Mouse (Mus musculus) hindbrain, embryonic 13.5 days (tissue): Measurements from ENCODE around the gene Hsd17b6. TPM values are rescaled to one million over a fixed set of nuclear protein-coding genes. Genes with fewer than 3 reads are reported as not detected.
A peak's percentile ranks its signal among the peaks of the same experiment; 100 is the strongest.

Source experiments
- ATAC-seq: fragments of 200-750 bp; cut with Nextera tagmentation; 2 replicates; pipeline ENCODE4 v1.8.0; 2017; ENCODE audit warnings: moderate TSS enrichment; ENCODE audit not compliant: low FRiP score
- H3K27ac ChIP-seq: fragments of 300-500 bp; sonication (generic); 2 replicates; pipeline ENCODE4 v1.5.1; 2015; ENCODE audit warnings: inconsistent platforms, mild to moderate bottlenecking, moderate library complexity
- H3K27me3 ChIP-seq: fragments of 300-500 bp; sonication (generic); 2 replicates; pipeline ENCODE4 v1.6.1; 2015; ENCODE audit warnings: mild to moderate bottlenecking, inconsistent platforms
- H3K36me3 ChIP-seq: fragments of 300-500 bp; sonication (generic); 2 replicates; pipeline ENCODE4 v1.6.1; 2015; ENCODE audit warnings: mild to moderate bottlenecking, inconsistent platforms
- H3K4me1 ChIP-seq: fragments of 300-500 bp; sonication (generic); replicated peaks from 2 replicates; pipeline ENCODE4 v1.6.1; 2015; ENCODE audit warnings: inconsistent platforms
- H3K4me2 ChIP-seq: fragments of 300-500 bp; sonication (generic); 2 replicates; pipeline ENCODE4 v1.6.1; 2015; ENCODE audit warnings: inconsistent platforms, mild to moderate bottlenecking, moderate library complexity
- H3K4me3 ChIP-seq: fragments of 300-500 bp; sonication (generic); 2 replicates; pipeline ENCODE4 v1.5.1; 2015; ENCODE audit warnings: mild to moderate bottlenecking, inconsistent platforms
- H3K9ac ChIP-seq: fragments of 300-500 bp; sonication (generic); 2 replicates; pipeline ENCODE4 v1.6.1; 2015; ENCODE audit warnings: mild to moderate bottlenecking, inconsistent platforms
- H3K9me3 ChIP-seq: fragments of 300-500 bp; sonication (generic); 2 replicates; pipeline ENCODE4 v1.6.1; 2016; ENCODE audit warnings: inconsistent platforms
- WGBS: fragments of 180-500 bp; shearing (Covaris S2); methylation state at CpG from one replicate; pipeline ENCODE4 v1.1.7; 2015; 5-methylcytosine and 5-hydroxymethylcytosine counted together
- polyA plus RNA-seq: library from polyadenylated mRNA; unstranded; fragments of >200 nt; fragmentation: Nextera tagmentation; extraction: Ambion mirVana; gene quantifications from 2 replicates; pipeline ENCODE4 v1.2.1, GENCODE M21; 2015

The Hsd17b6 gene
- polyA plus RNA-seq, 1 experiment from 2014 or later: not detected

DNA sequence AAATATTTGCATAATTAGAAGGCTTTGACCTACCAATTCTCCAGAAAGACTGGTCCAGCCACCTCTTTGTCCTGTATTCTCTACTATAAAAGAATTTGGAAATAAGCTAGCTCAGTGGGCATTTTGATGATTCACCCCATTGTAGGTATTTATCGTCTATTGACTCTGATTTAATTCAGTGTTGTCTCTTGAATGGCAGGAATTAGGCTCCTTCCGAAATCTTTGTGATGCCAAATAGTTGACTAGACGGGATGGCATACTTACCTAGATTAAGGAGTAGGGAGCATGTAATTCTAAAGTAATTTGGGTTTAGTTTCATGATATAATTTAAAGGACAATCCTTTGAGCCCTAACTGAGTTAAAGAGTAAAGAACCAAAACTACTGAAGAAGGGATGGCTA is 30.5 kb upstream of the Hsd17b6 start:
- no peak overlapping the region for H3K27ac ChIP-seq
- H3K9ac ChIP-seq: peak overlapping the region; percentile 26; the same call in 1 of the 2 replicates

DNA sequence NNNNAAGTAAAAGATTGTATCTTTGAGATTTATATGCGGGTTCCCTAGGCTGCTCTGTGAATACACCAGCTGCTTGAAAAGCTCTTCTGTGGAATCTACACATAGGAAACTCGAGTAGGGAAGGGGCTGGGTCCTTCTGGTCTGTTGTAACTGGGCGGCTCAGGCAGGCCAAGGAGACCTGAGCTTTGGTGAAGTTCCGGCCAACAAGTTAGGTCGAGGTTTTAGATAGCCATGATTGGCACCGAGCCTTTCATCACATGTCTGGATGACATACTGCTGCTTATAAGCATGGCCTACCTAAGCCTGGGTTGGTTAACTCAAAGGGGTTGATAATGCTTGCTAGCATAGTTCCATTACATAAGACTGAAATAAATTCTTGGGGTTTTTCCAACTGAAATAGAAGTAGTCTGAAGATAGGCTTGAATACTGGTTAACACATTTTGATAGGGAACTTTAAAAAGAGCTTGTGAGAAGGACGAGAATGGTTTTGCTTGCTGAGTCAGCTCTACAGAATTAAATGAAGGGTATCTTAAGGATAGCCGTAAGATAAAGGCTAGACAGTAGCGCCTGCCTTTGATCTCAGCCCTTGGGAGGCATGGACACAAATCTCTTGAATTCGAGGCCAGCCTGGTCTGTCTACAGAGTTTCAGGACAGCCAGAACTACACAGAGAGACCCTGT is 29.5 kb upstream of the Hsd17b6 start:
- no peak for ATAC-seq
- Histone ChIP-seq H3K4me3 (peak overlapping the region; percentile 95), H3K4me2 (peak overlapping the region; percentile 95), H3K27ac (peak overlapping the region; percentile 97; the same call in 1 of the 2 replicates), H3K9ac (peak overlapping the region; percentile 99), H3K4me1 (peaks cover 46% of the 10 kb centered on the region), H3K36me3 (peaks cover 37% of the 10 kb centered on the region), H3K9me3 (no peaks in the 10 kb centered on the region), H3K27me3 (no peaks in the 10 kb centered on the region)
- WGBS: 8% methylated on average over 10 of the region's 10 CpGs

More for the DNA sequence above, 30.5 kb upstream of the Hsd17b6 start:
- Histone ChIP-seq H3K4me3 (no peak overlapping the region), H3K9me3 (no peaks in the 10 kb centered on the region), H3K27me3 (no peaks in the 10 kb centered on the region), H3K4me2 (peak overlapping the region; percentile 20), H3K36me3 (peaks cover 46% of the 10 kb centered on the region), H3K4me1 (peaks cover 49% of the 10 kb centered on the region)
- WGBS: 82% methylated on average over 3 of the region's 3 CpGs
- no peak for ATAC-seq

DNA sequence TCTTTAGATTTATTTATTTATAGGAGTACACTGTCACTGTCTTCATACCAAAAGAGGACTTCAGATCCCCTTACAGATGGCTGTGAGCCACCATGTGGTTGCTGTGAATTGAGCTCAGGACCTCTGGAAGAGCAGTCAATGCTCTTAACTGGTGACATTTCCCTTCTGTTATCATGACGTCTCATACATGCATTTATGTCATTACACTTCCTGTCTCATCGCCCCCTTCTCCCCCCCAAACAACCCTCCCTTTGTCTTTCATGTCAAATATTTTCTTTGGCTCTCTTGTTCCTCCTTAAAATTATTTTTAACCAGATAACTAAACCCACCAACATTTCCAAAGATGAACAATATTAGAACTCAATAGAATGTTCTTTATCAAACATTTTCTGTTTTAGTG is 23.4 kb upstream of the Hsd17b6 start:
- Histone ChIP-seq H3K4me2 (no peak overlapping the region), H3K9ac (no peak overlapping the region), H3K36me3 (peaks cover 40% of the 10 kb centered on the region), H3K4me3 (no peak overlapping the region), H3K9me3 (no peaks in the 10 kb centered on the region), H3K27ac (no peak overlapping the region), H3K27me3 (no peaks in the 10 kb centered on the region), H3K4me1 (peaks cover 6% of the 10 kb centered on the region)
- no peak for ATAC-seq
- WGBS: 80% methylated on average over 2 of the region's 2 CpGs

DNA sequence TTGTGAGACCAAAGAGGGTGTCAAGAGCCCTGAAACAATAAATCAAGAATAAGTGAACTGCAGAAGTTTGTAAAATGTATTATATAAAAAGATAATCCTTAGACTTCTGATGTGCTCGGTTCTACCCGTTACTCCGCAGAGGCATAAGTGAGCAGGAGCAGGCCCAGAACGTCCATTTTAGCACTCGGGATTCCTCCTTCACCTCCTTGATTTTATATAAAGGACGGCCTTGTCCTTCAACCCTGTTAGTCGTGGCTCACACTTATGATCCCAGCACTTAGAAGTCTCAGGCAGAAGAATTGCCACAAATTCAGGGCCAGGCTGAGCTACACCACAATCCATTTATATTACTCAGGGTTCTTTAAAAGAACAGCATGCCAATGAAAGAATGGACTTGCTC is 22.5 kb upstream of the Hsd17b6 start:
- H3K36me3 ChIP-seq: peaks cover 46% of the 10 kb centered on the region
- ATAC-seq: no peak
- H3K4me3 ChIP-seq: no peak overlapping the region
- H3K27me3 ChIP-seq: no peaks in the 10 kb centered on the region
- WGBS: 94% methylated on average over 7 of the region's 7 CpGs
- peaks cover 5% of the 10 kb centered on the region for H3K4me1 ChIP-seq
- H3K9me3 ChIP-seq: no peaks in the 10 kb centered on the region
- no peak overlapping the region for H3K9ac ChIP-seq
- H3K27ac ChIP-seq: no peak overlapping the region
- no peak overlapping the region for H3K4me2 ChIP-seq

DNA sequence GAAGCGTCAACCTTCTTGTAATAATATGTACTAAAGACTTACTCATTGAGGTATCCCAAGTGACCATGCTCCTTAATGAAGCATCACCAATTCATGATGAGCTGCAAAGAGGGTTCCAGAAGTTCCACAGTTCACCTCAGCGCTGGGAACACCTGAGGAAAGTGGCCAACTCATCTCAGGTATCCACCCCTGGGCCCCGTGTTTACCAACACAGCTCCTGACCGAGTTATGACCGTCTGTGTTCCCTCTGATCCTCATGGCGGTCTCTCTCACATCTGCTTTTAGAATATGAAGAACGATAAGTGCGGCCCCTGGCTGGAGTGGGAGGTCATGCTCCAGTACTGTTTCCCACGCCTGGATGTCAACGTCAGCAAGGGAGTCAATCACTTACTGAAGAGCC is 16.1 kb upstream of the Hsd17b6 start:
- Histone ChIP-seq H3K36me3 (peaks cover 62% of the 10 kb centered on the region), H3K9ac (no peak overlapping the region)

DNA sequence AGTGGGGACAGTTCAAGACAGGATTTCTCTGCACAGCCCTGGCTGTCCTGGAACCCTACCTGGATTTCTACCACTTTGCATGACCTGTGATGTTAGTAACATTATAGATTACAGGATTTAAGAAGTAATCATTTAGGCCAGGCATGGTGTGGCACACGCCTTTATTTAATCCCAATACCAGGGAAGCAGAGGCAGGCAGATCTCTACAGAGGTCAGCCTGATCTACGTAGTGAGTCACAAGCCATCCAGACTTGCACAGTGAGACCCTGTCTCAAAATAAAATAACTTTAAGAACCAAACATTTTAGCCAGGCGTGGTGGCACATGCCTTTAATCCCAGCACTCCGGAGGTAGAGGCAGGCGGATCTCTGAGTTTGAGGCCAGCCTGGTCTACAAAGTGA is 14.8 kb upstream of the Hsd17b6 start:
- 98% methylated on average over 5 of the region's 5 CpGs for WGBS
- H3K27me3 ChIP-seq: no peaks in the 10 kb centered on the region
- ATAC-seq: no peak
- no peak overlapping the region for H3K9ac ChIP-seq
- no peak overlapping the region for H3K4me3 ChIP-seq
- H3K4me1 ChIP-seq: no peaks in the 10 kb centered on the region
- no peaks in the 10 kb centered on the region for H3K9me3 ChIP-seq
- no peak overlapping the region for H3K4me2 ChIP-seq
- peaks cover 62% of the 10 kb centered on the region for H3K36me3 ChIP-seq
- H3K27ac ChIP-seq: no peak overlapping the region

More for the DNA sequence above, 16.1 kb upstream of the Hsd17b6 start:
- Histone ChIP-seq H3K27me3 (no peaks in the 10 kb centered on the region), H3K4me1 (no peaks in the 10 kb centered on the region), H3K4me2 (no peak overlapping the region), H3K9me3 (no peaks in the 10 kb centered on the region), H3K27ac (no peak overlapping the region), H3K4me3 (no peak overlapping the region)
- WGBS: 97% methylated on average over 10 of the region's 10 CpGs
- no peak for ATAC-seq

DNA sequence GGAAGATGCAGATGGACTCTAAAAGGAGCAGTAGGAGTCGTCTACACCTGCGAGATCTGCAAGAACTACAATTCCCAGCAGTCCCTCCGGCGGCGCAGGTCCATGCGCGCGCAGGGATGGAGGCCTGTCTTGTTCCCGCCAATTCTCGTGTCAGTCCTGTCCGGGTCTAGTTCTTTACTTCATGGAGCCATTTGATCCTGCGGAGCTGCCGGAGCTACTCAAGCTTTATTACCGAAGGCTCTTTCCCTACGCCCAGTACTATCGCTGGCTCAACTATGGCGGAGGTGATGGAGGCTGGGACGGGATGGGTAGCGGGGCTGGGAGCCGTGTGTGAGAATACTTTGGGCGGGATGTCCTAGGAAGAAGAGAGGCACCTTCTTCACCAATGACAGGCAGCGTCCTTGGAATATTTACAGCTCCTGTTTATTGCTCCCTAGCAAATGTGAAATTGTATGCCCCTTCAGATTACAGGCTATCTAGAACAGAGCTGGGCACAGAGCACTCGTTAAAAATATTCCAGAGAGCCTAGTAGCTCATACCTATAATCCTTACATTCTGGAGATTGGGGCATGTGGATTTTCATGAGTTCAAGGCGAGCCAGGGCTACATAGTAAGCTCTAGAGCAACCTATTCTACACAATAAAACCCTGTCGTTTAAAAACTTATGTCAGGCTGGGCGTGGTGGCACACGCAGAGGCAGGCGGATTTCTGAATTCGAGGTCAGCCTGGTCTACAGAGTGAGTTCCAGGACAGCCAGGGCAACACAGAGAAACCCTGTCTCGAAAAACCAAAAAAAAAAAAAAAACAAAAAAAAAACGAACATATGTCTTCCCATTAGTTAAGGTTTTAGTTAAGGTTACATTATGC is 7.9 kb upstream of the Hsd17b6 start, which contains the start of gene Prim1:
Gene Prim1 (plus strand): TSS at position 101 of the 867 bp plus-strand sequence.
- Histone ChIP-seq H3K4me3 (peak within 1 kb of the TSS; percentile 69), H3K27me3 (no peaks in the 10 kb centered on the region), H3K4me1 (peaks cover 4% of the 10 kb centered on the region; the same call in 1 of the 2 replicates), H3K4me2 (peak within 1 kb of the TSS; percentile 70), H3K9ac (peak within 1 kb of the TSS; percentile 79), H3K9me3 (no peaks in the 10 kb centered on the region), H3K27ac (0 out of 2 replicates have a peak within 1 kb of the TSS, but pooled peaks have one; percentile 55), H3K36me3 (peaks cover 16% of the 10 kb centered on the region)
- 7% methylated on average over 31 of the region's 31 CpGs for WGBS
- ATAC-seq: peak; percentile 95

DNA sequence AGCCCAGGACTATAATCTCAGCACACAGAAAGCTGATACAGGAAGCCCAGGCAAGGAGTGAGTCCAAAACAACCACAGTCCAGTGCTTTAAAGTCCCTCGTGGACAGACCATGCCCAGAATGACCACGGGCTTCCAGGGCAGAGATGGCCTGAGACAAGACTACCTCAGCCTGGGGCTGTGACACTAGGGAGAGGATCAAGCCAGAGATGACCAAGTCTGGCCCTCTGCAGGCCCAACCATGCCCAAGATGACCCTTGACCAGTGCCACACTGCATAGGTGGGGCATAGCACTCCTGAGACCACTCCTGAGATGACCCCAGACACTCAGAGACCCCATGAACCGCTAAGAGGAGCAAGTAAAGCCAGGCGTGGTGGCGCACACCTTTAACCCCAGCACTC is 2.3 kb upstream of the Hsd17b6 start:
- Histone ChIP-seq H3K27ac (no peak overlapping the region), H3K4me1 (no peaks in the 10 kb centered on the region), H3K27me3 (no peaks in the 10 kb centered on the region), H3K9me3 (no peaks in the 10 kb centered on the region), H3K36me3 (no peaks in the 10 kb centered on the region), H3K4me3 (no peak overlapping the region), H3K9ac (no peak overlapping the region), H3K4me2 (no peak overlapping the region)
- no peak for ATAC-seq
- WGBS: 88% methylated on average over 5 of the region's 5 CpGs

DNA sequence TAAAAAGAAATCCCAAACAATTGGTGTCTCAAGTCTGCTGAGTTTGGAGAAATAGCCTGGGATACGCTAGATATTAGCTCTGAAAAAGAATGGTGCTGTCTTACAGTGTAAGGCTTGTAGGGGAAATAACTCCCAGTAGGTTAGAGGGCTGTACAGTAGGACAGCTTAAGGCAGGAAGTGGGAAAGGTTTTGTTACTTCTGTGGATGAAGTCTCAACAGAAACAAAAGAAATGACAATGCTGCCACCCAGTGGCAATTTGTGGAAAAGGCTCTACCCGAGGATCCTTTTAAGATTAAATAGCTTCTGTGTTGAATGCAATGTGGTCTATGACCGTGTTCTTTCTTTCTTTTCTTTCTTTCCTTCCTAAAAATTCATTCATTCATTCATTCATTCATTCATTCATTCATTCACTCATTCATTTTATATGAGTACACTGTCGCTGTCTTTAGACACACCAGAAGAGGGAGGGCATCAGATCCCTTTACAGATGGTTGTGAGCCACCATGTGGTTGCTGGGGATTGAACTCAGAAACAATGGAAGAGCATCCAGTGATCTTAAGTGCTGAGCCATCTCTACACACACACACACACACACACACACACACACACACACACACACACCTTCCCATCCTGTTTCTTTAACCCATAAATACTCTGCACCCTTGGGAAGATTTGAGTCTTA is 937 bp upstream of the Hsd17b6 start:
- Histone ChIP-seq H3K9me3 (no peaks in the 10 kb centered on the region), H3K9ac (no peak overlapping the region), H3K36me3 (no peaks in the 10 kb centered on the region), H3K27me3 (no peaks in the 10 kb centered on the region), H3K4me3 (no peak overlapping the region), H3K4me2 (no peak overlapping the region), H3K27ac (no peak overlapping the region), H3K4me1 (no peaks in the 10 kb centered on the region)
- 9% methylated on average over 4 of the region's 4 CpGs for WGBS
- ATAC-seq: peak; percentile 65; the same call in 1 of the 2 replicates

DNA sequence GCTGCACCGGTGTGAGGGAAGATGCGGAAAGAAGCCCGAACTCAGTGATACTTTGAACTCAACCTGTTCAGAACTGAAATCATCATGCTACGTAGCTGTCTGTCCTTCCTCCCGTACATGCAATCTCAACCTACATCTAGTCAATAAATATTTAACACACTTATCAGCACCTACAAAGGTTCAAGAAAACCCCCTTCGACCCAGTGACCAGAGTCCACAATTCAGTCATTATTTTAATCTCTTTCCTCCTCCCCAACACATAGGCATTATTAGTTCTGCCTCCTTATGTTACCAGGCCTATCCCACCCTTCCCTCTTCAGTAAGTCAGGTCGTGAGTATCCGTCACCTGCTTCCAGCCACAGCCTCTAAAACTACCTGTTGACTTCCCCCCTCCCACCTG is 1.9 kb downstream of the Hsd17b6 start:
- H3K4me3 ChIP-seq: no peak overlapping the region
- H3K36me3 ChIP-seq: no peaks in the 10 kb centered on the region
- H3K27me3 ChIP-seq: no peaks in the 10 kb centered on the region
- WGBS: 91% methylated on average over 8 of the region's 8 CpGs
- H3K9ac ChIP-seq: no peak overlapping the region
- H3K4me1 ChIP-seq: no peaks in the 10 kb centered on the region
- no peaks in the 10 kb centered on the region for H3K9me3 ChIP-seq
- ATAC-seq: no peak
- H3K27ac ChIP-seq: no peak overlapping the region
- H3K4me2 ChIP-seq: no peak overlapping the region

DNA sequence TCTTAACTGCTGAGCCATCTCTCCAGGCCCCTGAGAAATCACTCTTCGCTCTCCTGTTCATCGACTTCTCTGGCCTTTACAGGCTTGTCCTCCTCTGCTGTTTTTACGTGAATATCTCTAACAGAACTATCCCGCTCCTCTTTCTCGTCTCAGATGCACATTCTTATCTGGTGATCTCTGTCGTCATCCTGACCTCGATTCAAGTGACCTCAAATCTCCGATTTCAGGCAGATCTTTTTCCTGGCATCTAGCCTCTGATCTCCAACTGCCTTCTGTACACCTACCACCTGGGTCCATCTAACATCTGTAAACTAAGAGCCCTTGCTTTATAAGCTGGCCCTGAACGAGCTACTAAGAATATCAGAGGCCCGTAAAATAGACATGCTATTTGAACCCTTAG is 2.5 kb downstream of the Hsd17b6 start:
- H3K4me2 ChIP-seq: no peak overlapping the region
- no peaks in the 10 kb centered on the region for H3K27me3 ChIP-seq
- no peak overlapping the region for H3K27ac ChIP-seq
- H3K9me3 ChIP-seq: no peaks in the 10 kb centered on the region
- no peak for ATAC-seq
- H3K4me3 ChIP-seq: no peak overlapping the region
- H3K4me1 ChIP-seq: no peaks in the 10 kb centered on the region
- no peak overlapping the region for H3K9ac ChIP-seq
- H3K36me3 ChIP-seq: no peaks in the 10 kb centered on the region
- WGBS: 90% methylated on average over 10 of the region's 10 CpGs

DNA sequence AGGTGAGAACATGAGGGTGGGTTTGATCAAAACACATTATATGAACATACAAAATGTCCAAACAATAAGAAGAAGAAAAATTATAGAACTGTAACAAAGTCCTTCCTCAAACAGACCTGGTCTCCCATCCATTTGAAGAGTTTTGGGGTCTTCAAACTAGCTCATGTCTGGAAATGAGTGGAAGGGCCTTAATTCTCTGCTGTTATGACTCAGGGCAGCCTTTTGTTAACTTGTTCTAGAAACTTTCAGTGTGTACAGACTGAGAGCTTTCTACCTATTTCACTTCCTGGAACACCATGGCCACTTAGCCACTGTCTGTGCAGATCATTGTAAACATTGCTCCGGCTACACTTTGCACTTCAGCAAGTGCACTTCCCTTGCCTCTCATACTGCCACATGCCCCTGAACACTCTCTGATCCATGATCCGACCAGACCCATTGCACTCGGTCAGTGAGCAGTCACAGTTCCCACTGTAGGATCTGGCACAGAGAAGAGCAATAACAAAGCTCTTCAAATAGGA is 4.1 kb downstream of the Hsd17b6 start:
- Histone ChIP-seq H3K4me2 (no peak overlapping the region), H3K4me1 (no peaks in the 10 kb centered on the region), H3K9ac (no peak overlapping the region), H3K9me3 (no peaks in the 10 kb centered on the region), H3K36me3 (no peaks in the 10 kb centered on the region), H3K4me3 (no peak overlapping the region), H3K27me3 (no peaks in the 10 kb centered on the region), H3K27ac (no peak overlapping the region)
- WGBS: 86% methylated on average over 3 of the region's 3 CpGs
- ATAC-seq: no peak
